ENCODE assay signal across 10 mouse cellular contexts in genomic region chr10:37194131-37194797, GRCm38 (mm10). TPM values are rescaled to one million over a fixed set of nuclear protein-coding genes. Genes with fewer than 3 reads are reported as not detected.
DNase-seq lines count a peak whose midpoint lies in the region; ATAC-seq and TF ChIP-seq lines count a peak whose summit lies in the region.
"Had no signal": no experiment of that assay in that cellular context is flagged by ENCODE, and none has a peak within 500 bp of the region (broad histone marks: within the 10 kb centered on the region; RNA-seq: fewer than 3 reads in every experiment).

No protein-coding gene starts in this region.

- no peaks in the 10 kb centered on the region for H3K36me3 ChIP-seq in small intestine, adult 2 months (ENCODE audit: control insufficient read depth, insufficient read depth, low read length)
- no peaks in the 10 kb centered on the region for H3K36me3 ChIP-seq in hindbrain, embryonic 11.5 days (ENCODE audit: control insufficient read depth, insufficient read depth, low read length)
- H3K36me3 ChIP-seq: liver, embryonic 13.5 days had no signal

- peak; percentile 7 to 44 for DNase-seq in kidney, postnatal 25 days
- DNase-seq in kidney, adult 9 months: no peak
- peak; percentile 54 to 73 for DNase-seq in gastrocnemius, adult 8-10 months (ENCODE audit: low spot score in 2 of 2)
- peak; percentile 58 to 66 for DNase-seq in heart, postnatal 36 days
- DNase-seq in hindbrain, embryonic 11.5 days (ENCODE audit: low spot score): no peak
- no peak for DNase-seq in layer of hippocampus, postnatal 36 days
- DNase-seq: liver, embryonic 13.5 days had no signal

- 82% methylated on average over 15 of the region's 15 CpGs for WGBS in small intestine, adult 2 months
- WGBS in hindbrain, embryonic 11.5 days: 90% methylated on average over 15 of the region's 15 CpGs

- no peak overlapping the region for H3K9ac ChIP-seq in hindbrain, embryonic 11.5 days (ENCODE audit: low read depth, low read length)
- H3K9ac ChIP-seq: liver, embryonic 13.5 days had no signal

- peak overlapping the region; percentile 21 for H3K27ac ChIP-seq in small intestine, adult 2 months (ENCODE audit: insufficient read depth, low read depth, low read length)
- no peak overlapping the region for H3K27ac ChIP-seq in hindbrain, embryonic 11.5 days (ENCODE audit: low read depth, low read length)
- H3K27ac ChIP-seq: liver, embryonic 13.5 days had no signal

- TF ChIP-seq CTCF in small intestine, adult 2 months (IDR thresholded peaks at IDR 0.05; ENCODE audit: extremely low read depth, insufficient read length, insufficient replicate concordance, low read depth, low read length): no peak

- H3K4me1 ChIP-seq in small intestine, adult 2 months (ENCODE audit: control insufficient read depth, insufficient read depth, insufficient read length, low read length): no peaks in the 10 kb centered on the region
- no peaks in the 10 kb centered on the region for H3K4me1 ChIP-seq in hindbrain, embryonic 11.5 days (replicated peaks; ENCODE audit: control insufficient read depth, insufficient read depth, low read length)
- H3K4me1 ChIP-seq: liver, embryonic 13.5 days had no signal

- no peak overlapping the region for H3K4me3 ChIP-seq in small intestine, adult 2 months (ENCODE audit: low read depth, low read length)
- no peak overlapping the region for H3K4me3 ChIP-seq in hindbrain, embryonic 11.5 days (ENCODE audit: low read depth, low read length)
- H3K4me3 ChIP-seq: liver, embryonic 13.5 days had no signal

- no peak for ATAC-seq in hindbrain, embryonic 11.5 days (ENCODE audit: low FRiP score)
- no peak for ATAC-seq in megakaryocyte progenitor cell, adult 5-6 weeks (replicated peaks; ENCODE audit: poor library complexity)

- H3K27me3 ChIP-seq in small intestine, adult 2 months (ENCODE audit: control insufficient read depth, insufficient read depth, low read length): no peaks in the 10 kb centered on the region
- H3K27me3 ChIP-seq in hindbrain, embryonic 11.5 days (ENCODE audit: control insufficient read depth, insufficient read depth, low read length): no peaks in the 10 kb centered on the region
- H3K27me3 ChIP-seq: liver, embryonic 13.5 days had no signal

- no peak overlapping the region for H3K4me2 ChIP-seq in hindbrain, embryonic 11.5 days (replicated peaks; ENCODE audit: low read depth, low read length)
- H3K4me2 ChIP-seq: liver, embryonic 13.5 days had no signal

- no peak for TF ChIP-seq POLR2A in small intestine, adult 2 months (IDR thresholded peaks at IDR 0.05; ENCODE audit: low read depth, low read length)

- intact Hi-C loops in heart, postnatal 36 days (cut with DNase I): no loop called here

- no peaks in the 10 kb centered on the region for H3K9me3 ChIP-seq in hindbrain, embryonic 11.5 days (ENCODE audit: control insufficient read depth, low read length)
- H3K9me3 ChIP-seq: liver, embryonic 13.5 days had no signal

RNA-seq across cellular contexts. Expression of gene Marcks, which starts 55.5 kb away (rescaled TPM):
- total RNA-seq in gastrocnemius, adult 8-10 months (2022): 10 to 100 TPM; 10.4 to 17.4 (median 11.5) TPM
- total RNA-seq in heart, postnatal 36 days (2021): 10 to 100 TPM; 39.9 to 48.3 TPM
- polyA plus RNA-seq in small intestine, adult 2 months (2012; rRNA removed): 9.4 and 22.7 TPM in 2 replicates
- 407 and 453 TPM in 2 replicates for polyA plus RNA-seq in hindbrain, embryonic 11.5 days (2014; fragmentation: Nextera tagmentation; extraction: Ambion mirVana)
- total RNA-seq in layer of hippocampus, postnatal 36 days (2021): 100 to 1,000 TPM; 111 to 113 TPM
- total RNA-seq in megakaryocyte progenitor cell, adult 5-6 weeks (2015): 6.9 and 7.6 TPM in 2 replicates
- 6.7 and 9.1 TPM in 2 replicates for total RNA-seq in megakaryocyte progenitor cell, adult 5-6 weeks (2017)
- total RNA-seq: MEL had no signal

Comparison
In these comparisons a context has a peak if more than half of its experiments do, and no peak if none do; other contexts are left out.
1. DNase-seq: peak in kidney, postnatal 25 days (2 of 2), gastrocnemius, adult 8-10 months (2 of 2) and heart, postnatal 36 days (2 of 2); none in kidney, adult 9 months (single experiment), hindbrain, embryonic 11.5 days (single experiment) and layer of hippocampus, postnatal 36 days (0 of 2).